Comparison of ENCODE assay signal across 8 mouse cellular contexts in the genomic region with DNA sequence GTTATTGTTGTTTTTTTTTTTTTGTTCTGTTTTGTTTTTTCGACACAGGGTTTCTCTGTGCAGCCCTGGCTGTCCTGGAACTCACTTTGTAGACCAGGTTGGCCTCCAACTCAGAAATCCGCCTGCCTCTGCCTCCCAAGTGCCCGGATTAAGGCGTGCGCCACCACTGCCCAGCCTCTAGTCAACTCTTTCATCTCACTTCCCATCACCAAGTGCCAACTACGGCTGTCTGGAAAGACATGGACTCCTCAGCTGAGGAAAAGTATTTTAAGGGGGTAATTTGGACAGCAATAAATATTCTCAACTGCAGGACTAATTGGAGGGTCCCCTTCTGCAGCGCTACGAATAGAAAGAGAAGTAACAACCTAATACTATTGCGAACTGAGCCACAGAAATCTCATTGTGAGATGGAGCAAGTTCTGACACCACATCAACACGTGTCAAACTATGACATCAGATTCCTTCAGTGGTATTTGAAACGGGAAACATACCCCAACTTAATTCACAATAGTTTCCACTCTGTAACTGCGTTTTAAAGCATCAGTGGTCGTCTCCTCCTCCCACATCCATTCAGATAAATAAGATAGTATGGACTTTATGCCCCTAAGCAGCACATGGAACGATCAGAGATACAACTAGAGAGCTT. TPM values are rescaled to one million over a fixed set of nuclear protein-coding genes. Genes with fewer than 3 reads are reported as not detected.
DNase-seq lines count a peak whose midpoint lies in the region; ATAC-seq and TF ChIP-seq lines count a peak whose summit lies in the region.

No protein-coding gene starts in this region.

- H3K4me3 ChIP-seq in lung, embryonic 14.5 days (ENCODE audit: low read depth, low read length) = peak overlapping the region; percentile 99
- peak overlapping the region; percentile 100 for H3K4me3 ChIP-seq in embryonic facial prominence, embryonic 11.5 days (ENCODE audit: low read depth, low read length)
- H3K4me3 ChIP-seq in limb, embryonic 11.5 days (ENCODE audit: low read depth, low read length) = peak overlapping the region; percentile 94
- peak overlapping the region; percentile 72 for H3K4me3 ChIP-seq in neural tube, embryonic 14.5 days (ENCODE audit: low read depth, low read length)

- DNase-seq in lung, embryonic 14.5 days = no peak
- DNase-seq in lung, postnatal 25 days (ENCODE audit: low spot score) = no peak
- DNase-seq in embryonic facial prominence, embryonic 11.5 days (ENCODE audit: low spot score) = no peak
- DNase-seq in limb, embryonic 11.5 days (ENCODE audit: low spot score) = no peak
- DNase-seq in adrenal gland, adult 2 months = no peak
- no peak for DNase-seq in embryo, embryonic 9.5 days (ENCODE audit: extremely low spot score)
- DNase-seq in thymus, postnatal 25 days = no peak

- no peaks in the 10 kb centered on the region for H3K9me3 ChIP-seq in lung, embryonic 14.5 days (ENCODE audit: low read depth, low read length)
- H3K9me3 ChIP-seq in embryonic facial prominence, embryonic 11.5 days (replicated peaks; ENCODE audit: control insufficient read depth, low read length) = no peaks in the 10 kb centered on the region
- H3K9me3 ChIP-seq in limb, embryonic 11.5 days (ENCODE audit: control insufficient read depth, low read length) = no peaks in the 10 kb centered on the region
- H3K9me3 ChIP-seq in neural tube, embryonic 14.5 days (ENCODE audit: control insufficient read depth, low read length) = no peaks in the 10 kb centered on the region

- H3K36me3 ChIP-seq in lung, embryonic 14.5 days (ENCODE audit: insufficient read depth) = no peaks in the 10 kb centered on the region
- H3K36me3 ChIP-seq in embryonic facial prominence, embryonic 11.5 days (replicated peaks; ENCODE audit: control insufficient read depth, insufficient read depth, low read depth, low read length) = no peaks in the 10 kb centered on the region
- H3K36me3 ChIP-seq in limb, embryonic 11.5 days (ENCODE audit: control insufficient read depth, insufficient read depth, low read length) = no peaks in the 10 kb centered on the region
- no peaks in the 10 kb centered on the region for H3K36me3 ChIP-seq in neural tube, embryonic 14.5 days (ENCODE audit: control insufficient read depth, insufficient read depth, low read length)

- WGBS in lung, embryonic 14.5 days = 31% methylated on average over 14 of the region's 14 CpGs
- 33% methylated on average over 14 of the region's 14 CpGs for WGBS in embryonic facial prominence, embryonic 11.5 days
- WGBS in limb, embryonic 11.5 days = 33% methylated on average over 14 of the region's 14 CpGs
- 28% methylated on average over 14 of the region's 14 CpGs for WGBS in neural tube, embryonic 14.5 days

- no peak for ATAC-seq in lung, embryonic 14.5 days (ENCODE audit: insufficient read depth)
- ATAC-seq in embryonic facial prominence, embryonic 11.5 days (replicated peaks; ENCODE audit: insufficient number of reproducible peaks, low FRiP score, low TSS enrichment, low read depth) = no peak
- ATAC-seq in limb, embryonic 11.5 days (ENCODE audit: insufficient number of reproducible peaks, low FRiP score, low TSS enrichment, low read depth) = no peak
- ATAC-seq in neural tube, embryonic 14.5 days (ENCODE audit: low read depth) = no peak

- H3K9ac ChIP-seq in lung, embryonic 14.5 days = peak overlapping the region; percentile 97
- H3K9ac ChIP-seq in embryonic facial prominence, embryonic 11.5 days (replicated peaks; ENCODE audit: low read length) = peak overlapping the region; percentile 98
- H3K9ac ChIP-seq in limb, embryonic 11.5 days (ENCODE audit: low read length) = peak overlapping the region; percentile 95
- H3K9ac ChIP-seq in neural tube, embryonic 14.5 days (replicated peaks; ENCODE audit: low read depth, low read length) = peak overlapping the region; percentile 79

- H3K4me2 ChIP-seq in lung, embryonic 14.5 days = peak overlapping the region; percentile 92
- peak overlapping the region; percentile 80 for H3K4me2 ChIP-seq in embryonic facial prominence, embryonic 11.5 days (ENCODE audit: low read depth, low read length)
- peak overlapping the region; percentile 90 for H3K4me2 ChIP-seq in limb, embryonic 11.5 days (ENCODE audit: low read depth, severe bottlenecking)
- H3K4me2 ChIP-seq in neural tube, embryonic 14.5 days (ENCODE audit: low read depth, low read length) = peak overlapping the region; percentile 94

- no peaks in the 10 kb centered on the region for H3K27me3 ChIP-seq in lung, embryonic 14.5 days (ENCODE audit: insufficient read depth, low read length)
- H3K27me3 ChIP-seq in embryonic facial prominence, embryonic 11.5 days (ENCODE audit: control insufficient read depth, insufficient read depth, low read length) = no peaks in the 10 kb centered on the region
- H3K27me3 ChIP-seq in limb, embryonic 11.5 days (ENCODE audit: control insufficient read depth, insufficient read depth, low read length) = no peaks in the 10 kb centered on the region
- H3K27me3 ChIP-seq in neural tube, embryonic 14.5 days (ENCODE audit: control insufficient read depth, insufficient read depth, low read length) = 0 out of 2 replicates have a peak, but pooled peaks cover 2% of the 10 kb centered on the region

- peaks cover 30% of the 10 kb centered on the region; the same call in 1 of the 2 replicates for H3K4me1 ChIP-seq in lung, embryonic 14.5 days (ENCODE audit: insufficient read depth)
- no peaks in the 10 kb centered on the region for H3K4me1 ChIP-seq in embryonic facial prominence, embryonic 11.5 days (ENCODE audit: control insufficient read depth, insufficient read depth, low read length)
- H3K4me1 ChIP-seq in limb, embryonic 11.5 days (ENCODE audit: control insufficient read depth, insufficient read depth, low read length) = peaks cover 17% of the 10 kb centered on the region
- H3K4me1 ChIP-seq in neural tube, embryonic 14.5 days (ENCODE audit: control insufficient read depth, insufficient read depth, low read length) = peaks cover 19% of the 10 kb centered on the region

- no peak overlapping the region for H3K27ac ChIP-seq in lung, embryonic 14.5 days (ENCODE audit: low read depth)
- H3K27ac ChIP-seq in embryonic facial prominence, embryonic 11.5 days (replicated peaks; ENCODE audit: low read depth, low read length) = no peak overlapping the region
- H3K27ac ChIP-seq in limb, embryonic 11.5 days (replicated peaks; ENCODE audit: low read depth, low read length) = no peak overlapping the region
- no peak overlapping the region for H3K27ac ChIP-seq in neural tube, embryonic 14.5 days (ENCODE audit: low read depth, low read length)

- TF ChIP-seq CTCF in lung, embryonic 14.5 days (IDR thresholded peaks at IDR 0.05; ENCODE audit: low read depth) = no peak

RNA-seq across cellular contexts. Expression of a gene that starts 1.6 kb away (rescaled TPM):
- polyA plus RNA-seq in lung, embryonic 14.5 days (2014; fragmentation: Nextera tagmentation; extraction: Ambion mirVana) = 36.0 and 42.8 TPM in 2 replicates
- polyA plus RNA-seq in embryonic facial prominence, embryonic 11.5 days (2014; fragmentation: Nextera tagmentation; extraction: Ambion mirVana) = 24.0 and 24.5 TPM in 2 replicates
- polyA plus RNA-seq in limb, embryonic 11.5 days (2014; fragmentation: Nextera tagmentation; extraction: Ambion mirVana) = 35.2 and 42.0 TPM in 2 replicates
- 23.9 and 27.0 TPM in 2 replicates for polyA plus RNA-seq in neural tube, embryonic 14.5 days (2014; fragmentation: Nextera tagmentation; extraction: Ambion mirVana)
- total RNA-seq in adrenal gland, adult 2 months (2021) = 10 to 100 TPM; 32.8 to 53.7 TPM
- 76.9 and 81.3 TPM in 2 replicates for polyA plus RNA-seq in adrenal gland, adult 2 months (2012; rRNA removed)
